Mouse (Mus musculus) testis, adult 2 months (tissue): Measurements from ENCODE around the gene Rpl9-ps6.

Source experiments
- CTCF ChIP-seq: fragments of 200-500 bp; IDR thresholded peaks from 2 replicates; pipeline ENCODE4 v1.5.1; 2012; ENCODE audit warnings: low read depth, mild to moderate bottlenecking, inconsistent platforms, low read length, moderate library complexity; ENCODE audit not compliant: control insufficient read depth, insufficient read depth, insufficient replicate concordance
- POLR2A ChIP-seq: fragments of 200-500 bp; IDR thresholded peaks from 2 replicates; pipeline ENCODE4 v1.6.1; 2012; ENCODE audit warnings: low read depth, mild to moderate bottlenecking, inconsistent platforms, low read length, moderate library complexity; ENCODE audit not compliant: control insufficient read depth

GRCm38 (mm10) chr19:32512518-32512917 lies 46.1 kb upstream of the Rpl9-ps6 start:
- TF ChIP-seq POLR2A, result no peak
- peak; percentile 39; the same call in 1 of the 2 replicates for TF ChIP-seq CTCF
